Mouse (Mus musculus): ENCODE measurements around the gene Pamr1. TPM values are rescaled to one million over a fixed set of nuclear protein-coding genes. Genes with fewer than 3 reads are reported as not detected.

Pamr1 gene
- not detected for total RNA-seq (2023)

DNA sequence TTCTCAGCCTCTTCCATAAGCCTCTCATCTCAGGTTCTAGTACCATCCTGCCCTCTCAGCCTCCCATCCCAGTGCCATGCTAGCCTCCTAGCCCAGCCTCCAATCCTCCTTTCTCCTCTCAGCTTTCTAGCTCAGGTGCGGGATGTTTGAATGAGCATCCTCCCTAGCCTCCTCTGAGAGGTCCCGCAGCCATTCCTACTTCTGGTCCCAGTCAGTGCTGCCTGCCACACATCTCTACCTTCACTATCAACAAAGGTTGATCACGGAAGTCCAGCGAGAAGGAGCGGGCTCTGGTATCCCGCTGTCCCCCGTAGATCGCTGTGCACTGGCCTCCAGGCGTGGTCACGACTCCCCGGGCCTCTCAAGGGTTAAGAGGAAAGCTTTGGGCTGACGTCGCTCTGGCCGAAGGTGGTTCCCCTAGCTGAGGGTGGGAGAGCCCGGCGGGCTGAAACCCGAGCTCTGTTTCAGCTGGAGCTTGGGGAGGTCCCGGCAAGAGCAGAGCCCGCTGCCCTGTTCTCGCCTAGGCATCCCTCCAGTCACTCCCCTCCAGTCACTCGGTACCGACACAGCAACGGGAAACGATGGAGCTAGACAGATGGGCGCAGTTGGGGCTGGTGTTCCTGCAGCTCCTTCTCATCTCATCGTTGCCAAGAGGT is at the start of gene Pamr1:
Gene Pamr1, plus strand, starts transcription at position 402 of the 656 bp plus-strand sequence.

DNA sequence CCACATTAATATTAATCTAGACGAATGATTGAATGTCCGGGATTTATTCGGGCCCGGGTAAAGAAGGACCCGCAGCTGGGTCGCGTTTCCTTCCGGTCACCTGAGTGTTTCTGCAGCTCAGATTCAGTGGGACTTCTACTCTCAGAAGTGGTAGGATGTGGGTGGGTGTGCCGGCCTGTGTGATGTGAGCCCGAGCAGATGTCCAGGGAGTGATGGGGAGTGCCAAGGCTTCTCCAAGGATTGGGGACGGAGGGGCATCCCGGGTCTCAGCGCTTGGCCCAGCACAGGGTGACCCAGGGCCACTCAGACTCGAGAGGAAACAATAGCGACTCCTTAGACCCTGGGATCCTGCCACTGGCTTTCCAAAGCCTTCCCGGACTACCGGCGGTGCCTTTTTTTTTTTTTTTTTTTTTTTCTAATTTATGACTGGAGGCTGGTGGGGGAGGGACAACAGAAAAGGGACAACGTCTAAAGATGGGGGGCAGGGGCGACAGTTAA is 108.4 kb downstream of the Pamr1 start, which contains the start of gene Slc1a2:
Gene Slc1a2, plus strand, starts transcription at position 497 of the 498 bp plus-strand sequence.

Other genes with a start within 250 kb of the Pamr1 start
- gene Trim44, start 142.2 kb upstream of the Pamr1 start, total RNA-seq (2023): 43.4 TPM
- gene Fjx1, start 97.5 kb upstream of the Pamr1 start, total RNA-seq (2023): not detected
- not detected for gene Slc1a2, start 108.6 kb downstream of the Pamr1 start, total RNA-seq (2023)

All from CD4-positive naive resting alpha-beta T cell, adult 57 days (primary cell).